Mouse (Mus musculus): ENCODE measurements around the gene Plekha6. TPM values are rescaled to one million over a fixed set of nuclear protein-coding genes. Genes with fewer than 3 reads are reported as not detected.

Plekha6 gene
- total and polyA plus RNA-seq, 3 experiments: 0.07 to 0.38 TPM; not detected in 1

- ATAC-seq (ENCODE audit: extremely low read depth, insufficient number of reproducible peaks, low FRiP score, poor library complexity, severe bottlenecking): no peak
- TF ChIP-seq GATA1 (IDR thresholded peaks at IDR 0.05; ENCODE audit: borderline replicate concordance, low read length) (no peak), GATA2 (IDR thresholded peaks at IDR 0.05; ENCODE audit: borderline replicate concordance, low read depth, low read length) (no peak), POLR2AphosphoS5 (IDR thresholded peaks at IDR 0.05; ENCODE audit: insufficient replicate concordance, low read depth, low read length) (no peak), TAL1 (conservative IDR thresholded peaks at IDR 0.05; ENCODE audit: low read depth, low read length) (no peak), CTCF (IDR thresholded peaks at IDR 0.05; ENCODE audit: low read depth, low read length) (no peak)
- peaks cover 22% of the 10 kb centered on the region for H3K27me3 ChIP-seq (ENCODE audit: insufficient read depth, low read length)
- H3K4me3 ChIP-seq (ENCODE audit: low read depth, low read length): no peak overlapping the region
- peaks cover 9% of the 10 kb centered on the region for H3K9me3 ChIP-seq (replicated peaks)
- DNase-seq (ENCODE audit: low spot score): no peak
- H3K36me3 ChIP-seq (replicated peaks): no peaks in the 10 kb centered on the region
- no peaks in the 10 kb centered on the region for H3K4me1 ChIP-seq (ENCODE audit: insufficient read depth, low read depth, low read length)
Observed at GRCm38 (mm10) chr1:133236693-133237440, 72.9 kb downstream of the Plekha6 start.

GRCm38 (mm10) chr1:133237670-133238069 is 73.7 kb downstream of the Plekha6 start:
- ATAC-seq (ENCODE audit: extremely low read depth, insufficient number of reproducible peaks, low FRiP score, poor library complexity, severe bottlenecking) (no peak), DNase-seq (ENCODE audit: low spot score) (no peak)
- Histone ChIP-seq H3K27me3 (ENCODE audit: insufficient read depth, low read length) (peaks cover 22% of the 10 kb centered on the region), H3K4me1 (ENCODE audit: insufficient read depth, low read depth, low read length) (no peaks in the 10 kb centered on the region), H3K4me3 (ENCODE audit: low read depth, low read length) (no peak overlapping the region), H3K36me3 (replicated peaks) (no peaks in the 10 kb centered on the region), H3K9me3 (replicated peaks) (peaks cover 9% of the 10 kb centered on the region)
- TF ChIP-seq GATA1 (IDR thresholded peaks at IDR 0.05; ENCODE audit: borderline replicate concordance, low read length) (no peak), POLR2AphosphoS5 (IDR thresholded peaks at IDR 0.05; ENCODE audit: insufficient replicate concordance, low read depth, low read length) (no peak), CTCF (IDR thresholded peaks at IDR 0.05; ENCODE audit: low read depth, low read length) (no peak), TAL1 (conservative IDR thresholded peaks at IDR 0.05; ENCODE audit: low read depth, low read length) (no peak), GATA2 (IDR thresholded peaks at IDR 0.05; ENCODE audit: borderline replicate concordance, low read depth, low read length) (no peak)

DNA sequence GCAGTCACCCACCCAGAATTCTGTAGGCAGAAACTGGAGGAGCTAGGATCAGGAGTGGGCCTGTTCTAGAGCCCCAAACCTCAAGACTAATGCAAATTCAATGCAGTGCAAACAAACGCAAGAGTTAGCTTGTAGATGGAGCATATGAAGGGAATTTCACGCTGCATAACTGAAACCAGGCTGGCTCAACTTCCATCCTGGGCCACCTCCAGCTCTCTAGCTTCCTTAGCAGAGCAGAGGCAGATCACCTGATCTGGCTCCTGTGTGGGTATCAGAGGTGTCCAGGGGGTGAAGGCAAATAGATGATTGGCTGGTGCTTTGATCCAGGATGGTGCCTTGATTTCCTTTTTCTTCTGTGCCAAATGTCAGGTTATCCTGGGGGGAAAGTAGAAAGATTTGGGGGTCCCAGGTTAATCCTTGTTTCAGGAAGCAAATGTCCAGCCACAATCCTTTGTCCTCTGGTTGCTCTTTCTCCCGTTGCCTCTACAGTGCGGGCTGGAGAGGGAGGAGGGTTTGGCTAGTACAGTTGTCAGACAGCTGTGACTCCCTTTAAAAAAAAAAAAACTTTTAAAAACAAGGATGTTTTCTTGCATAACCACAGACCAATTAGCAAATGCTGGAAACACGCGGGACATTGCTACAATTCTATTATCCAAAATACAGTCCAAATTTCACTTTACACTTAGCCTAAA is 75.3 kb downstream of the Plekha6 start:
- ATAC-seq (ENCODE audit: extremely low read depth, insufficient number of reproducible peaks, low FRiP score, poor library complexity, severe bottlenecking): no peak
- H3K4me1 ChIP-seq (ENCODE audit: insufficient read depth, low read depth, low read length): no peaks in the 10 kb centered on the region

GRCm38 (mm10) chr1:133239813-133240160 is 75.8 kb downstream of the Plekha6 start:
- DNase-seq (ENCODE audit: low spot score): no peak

More for the DNA sequence above, 75.3 kb downstream of the Plekha6 start:
- H3K4me3 ChIP-seq (ENCODE audit: low read depth, low read length): no peak overlapping the region
- H3K27me3 ChIP-seq (ENCODE audit: insufficient read depth, low read length): peaks cover 23% of the 10 kb centered on the region
- no peaks in the 10 kb centered on the region for H3K36me3 ChIP-seq (replicated peaks)
- DNase-seq (ENCODE audit: low spot score): no peak
- no peak for TF ChIP-seq GATA1 (IDR thresholded peaks at IDR 0.05; ENCODE audit: borderline replicate concordance, low read length)
- TF ChIP-seq POLR2AphosphoS5 (IDR thresholded peaks at IDR 0.05; ENCODE audit: insufficient replicate concordance, low read depth, low read length): no peak
- no peak for TF ChIP-seq TAL1 (conservative IDR thresholded peaks at IDR 0.05; ENCODE audit: low read depth, low read length)
- TF ChIP-seq CTCF (IDR thresholded peaks at IDR 0.05; ENCODE audit: low read depth, low read length): no peak
- TF ChIP-seq GATA2 (IDR thresholded peaks at IDR 0.05; ENCODE audit: borderline replicate concordance, low read depth, low read length): no peak
- H3K9me3 ChIP-seq (replicated peaks): peaks cover 9% of the 10 kb centered on the region

GRCm38 (mm10) chr1:133240881-133241280 is 76.9 kb downstream of the Plekha6 start:
- DNase-seq (ENCODE audit: low spot score): no peak
- H3K27me3 ChIP-seq (ENCODE audit: insufficient read depth, low read length): peaks cover 27% of the 10 kb centered on the region
- ATAC-seq (ENCODE audit: extremely low read depth, insufficient number of reproducible peaks, low FRiP score, poor library complexity, severe bottlenecking): no peak
- no peak for TF ChIP-seq GATA2 (IDR thresholded peaks at IDR 0.05; ENCODE audit: borderline replicate concordance, low read depth, low read length)
- TF ChIP-seq GATA1 (IDR thresholded peaks at IDR 0.05; ENCODE audit: borderline replicate concordance, low read length): no peak
- no peak for TF ChIP-seq CTCF (IDR thresholded peaks at IDR 0.05; ENCODE audit: low read depth, low read length)
- peaks cover 3% of the 10 kb centered on the region; the same call in 1 of the 2 replicates for H3K4me1 ChIP-seq (ENCODE audit: insufficient read depth, low read depth, low read length)
- no peak overlapping the region for H3K4me3 ChIP-seq (ENCODE audit: low read depth, low read length)
- H3K9me3 ChIP-seq (replicated peaks): peaks cover 9% of the 10 kb centered on the region
- H3K36me3 ChIP-seq (replicated peaks): no peaks in the 10 kb centered on the region

More at GRCm38 (mm10) chr1:133239813-133240160, 75.8 kb downstream of the Plekha6 start:
- no peak for ATAC-seq (ENCODE audit: extremely low read depth, insufficient number of reproducible peaks, low FRiP score, poor library complexity, severe bottlenecking)
- Histone ChIP-seq H3K36me3 (replicated peaks) (no peaks in the 10 kb centered on the region), H3K4me3 (ENCODE audit: low read depth, low read length) (no peak overlapping the region), H3K4me1 (ENCODE audit: insufficient read depth, low read depth, low read length) (peaks cover under 1% of the 10 kb centered on the region; the same call in 1 of the 2 replicates), H3K27me3 (ENCODE audit: insufficient read depth, low read length) (peaks cover 25% of the 10 kb centered on the region), H3K9me3 (replicated peaks) (peaks cover 9% of the 10 kb centered on the region)
- no peak for TF ChIP-seq POLR2AphosphoS5 (IDR thresholded peaks at IDR 0.05; ENCODE audit: insufficient replicate concordance, low read depth, low read length)
- TF ChIP-seq GATA1 (IDR thresholded peaks at IDR 0.05; ENCODE audit: borderline replicate concordance, low read length): no peak
- TF ChIP-seq GATA2 (IDR thresholded peaks at IDR 0.05; ENCODE audit: borderline replicate concordance, low read depth, low read length): no peak
- TF ChIP-seq CTCF (IDR thresholded peaks at IDR 0.05; ENCODE audit: low read depth, low read length): no peak
- no peak for TF ChIP-seq TAL1 (conservative IDR thresholded peaks at IDR 0.05; ENCODE audit: low read depth, low read length)

- no peak; the same call in 1 of the 2 replicates for ATAC-seq (ENCODE audit: extremely low read depth, insufficient number of reproducible peaks, low FRiP score, poor library complexity, severe bottlenecking)
- Histone ChIP-seq H3K4me1 (ENCODE audit: insufficient read depth, low read depth, low read length) (peaks cover 3% of the 10 kb centered on the region; the same call in 1 of the 2 replicates), H3K4me3 (ENCODE audit: low read depth, low read length) (no peak overlapping the region), H3K27me3 (ENCODE audit: insufficient read depth, low read length) (peaks cover 24% of the 10 kb centered on the region), H3K9me3 (replicated peaks) (no peaks in the 10 kb centered on the region), H3K36me3 (replicated peaks) (no peaks in the 10 kb centered on the region)
- no peak for TF ChIP-seq CTCF (IDR thresholded peaks at IDR 0.05; ENCODE audit: low read depth, low read length)
- no peak for TF ChIP-seq POLR2AphosphoS5 (IDR thresholded peaks at IDR 0.05; ENCODE audit: insufficient replicate concordance, low read depth, low read length)
- no peak for TF ChIP-seq GATA2 (IDR thresholded peaks at IDR 0.05; ENCODE audit: borderline replicate concordance, low read depth, low read length)
- TF ChIP-seq TAL1 (conservative IDR thresholded peaks at IDR 0.05; ENCODE audit: low read depth, low read length): no peak
- TF ChIP-seq GATA1 (IDR thresholded peaks at IDR 0.05; ENCODE audit: borderline replicate concordance, low read length): no peak
- no peak for DNase-seq (ENCODE audit: low spot score)
Observed at GRCm38 (mm10) chr1:133244668-133245067, 80.7 kb downstream of the Plekha6 start.

Measured in G1E (cell line).